Mouse (Mus musculus) urinary bladder, postnatal 14 days (tissue): Measurements from ENCODE around the gene Tmem191c.

Source experiments
- DNase-seq: peaks from one replicate; pipeline ENCODE4 v3.0.0; 2021; ENCODE audit warnings: low spot score

Tmem191c gene

GRCm38 (mm10) chr16:17329848-17330570, 54.1 kb downstream of the Tmem191c start:
- no peak for DNase-seq

- DNase-seq: no peak
Measured at GRCm38 (mm10) chr16:17331116-17331515, 55.2 kb downstream of the Tmem191c start, which contains the start of gene Serpind1. Serpind1 (plus strand) TSS chr16:17331371.

- DNase-seq: no peak
Measured at GRCm38 (mm10) chr16:17331855-17332254, 56.0 kb downstream of the Tmem191c start.
